Mouse (Mus musculus) spleen, postnatal 10 days (tissue): ENCODE results near the gene Hist2h3b.

Experiments used
- DNase-seq, 2 experiments: peaks; one replicate each; pipeline ENCODE4 v3.0.0; 2021 to 2022; ENCODE audit warnings: low spot score in 2 of 2

Hist2h3b gene

GRCm38 (mm10) chr3:96293787-96294186, 25.3 kb downstream of the Hist2h3b start, which contains the start of gene Fcgr1:
Gene Fcgr1, minus strand, starts transcription at chr3:96293969.
- no peak for DNase-seq

- no peak for DNase-seq
Observed at GRCm38 (mm10) chr3:96298360-96298759, 29.9 kb downstream of the Hist2h3b start.

GRCm38 (mm10) chr3:96299562-96299961, 31.1 kb downstream of the Hist2h3b start:
- no peak for DNase-seq

GRCm38 (mm10) chr3:96300706-96301529, 32.5 kb downstream of the Hist2h3b start:
- no peak for DNase-seq

GRCm38 (mm10) chr3:96302076-96302475, 33.6 kb downstream of the Hist2h3b start:
- DNase-seq: no peak

- DNase-seq: no peak
Observed at GRCm38 (mm10) chr3:96306506-96306905, 38.1 kb downstream of the Hist2h3b start.

- DNase-seq: no peak
Observed at GRCm38 (mm10) chr3:96309441-96309840, 41.0 kb downstream of the Hist2h3b start.

GRCm38 (mm10) chr3:96312341-96313098, 44.1 kb downstream of the Hist2h3b start:
- no peak for DNase-seq
